Mouse (Mus musculus) left cerebral cortex, postnatal 14 days (tissue): ENCODE measurements around the gene Styxl1. TPM values are rescaled to one million over a fixed set of nuclear protein-coding genes. Genes with fewer than 3 reads are reported as not detected.
A peak's percentile ranks its signal among the peaks of the same experiment; 100 is the strongest.

Experiments used
- DNase-seq, 2 experiments: peaks; one replicate each; pipeline ENCODE4 v3.0.0; 2021 to 2022; ENCODE audit warnings: low spot score in 2 of 2, mixed read lengths in 1 of 2
- intact Hi-C: fragments of 180-260 bp; cut with DNase I; formaldehyde crosslinking; loops from one replicate; pipeline ENCODE4 v1.15.1; 2025
- total RNA-seq, 2 experiments: library from RNA; stranded (reverse); gene quantifications; 2 replicates each; pipeline ENCODE4 v1.2.3; 2021

The Styxl1 gene
- total RNA-seq, 2 experiments from 2014 or later = not detected

DNA sequence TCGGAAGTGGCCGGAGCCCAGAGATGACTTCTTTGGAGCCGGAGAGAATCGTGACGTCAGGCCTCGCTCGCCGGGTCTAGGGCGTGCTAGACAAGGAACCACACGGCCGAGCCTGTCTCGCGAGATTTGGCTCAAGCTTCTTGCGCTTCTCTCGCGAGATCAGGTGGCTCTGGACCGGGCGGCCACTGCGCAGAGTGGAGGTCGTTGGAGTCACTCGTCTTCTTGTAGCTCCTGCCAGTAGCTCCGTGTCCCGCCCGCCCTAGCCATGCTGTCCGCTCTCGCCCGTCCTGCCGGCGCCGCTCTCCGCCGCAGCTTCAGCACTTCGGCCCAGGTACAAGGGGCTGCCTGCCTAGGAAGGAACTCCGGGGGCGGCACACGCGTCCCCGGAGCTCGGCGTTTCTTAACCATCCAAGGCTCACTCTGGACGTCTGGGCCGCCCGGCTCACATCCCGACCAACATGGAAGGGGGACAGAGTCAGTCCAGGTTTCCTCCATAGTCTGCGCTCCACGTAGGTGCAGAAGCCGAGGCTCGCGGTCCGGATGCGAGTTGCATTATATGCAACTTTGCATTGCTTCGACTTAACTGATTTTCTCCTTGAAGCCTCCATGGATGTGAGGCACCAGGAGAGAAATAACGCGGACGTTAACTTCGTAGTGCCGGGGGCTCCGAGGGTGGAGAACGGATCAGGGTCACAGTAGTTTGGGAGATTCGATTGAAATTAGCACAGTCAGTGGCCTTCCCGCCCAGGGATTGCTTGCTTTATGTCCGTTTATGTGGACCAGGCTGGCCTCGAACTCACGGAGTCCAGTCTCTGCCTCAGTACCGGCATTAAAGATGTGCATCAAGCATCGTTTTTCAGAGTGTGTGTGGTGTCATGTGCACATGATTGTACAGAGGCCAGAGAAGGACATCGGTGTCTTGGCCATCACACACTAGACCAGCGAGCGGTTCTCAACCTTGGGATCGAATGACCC, 573 bp upstream of the Styxl1 start, which contains the start of gene Mdh2:
Gene Mdh2, plus strand, starts transcription at position 10 of the 975 bp plus-strand sequence.
- DNase-seq = peak; percentile 100
- intact Hi-C loops = no loop called here

DNA sequence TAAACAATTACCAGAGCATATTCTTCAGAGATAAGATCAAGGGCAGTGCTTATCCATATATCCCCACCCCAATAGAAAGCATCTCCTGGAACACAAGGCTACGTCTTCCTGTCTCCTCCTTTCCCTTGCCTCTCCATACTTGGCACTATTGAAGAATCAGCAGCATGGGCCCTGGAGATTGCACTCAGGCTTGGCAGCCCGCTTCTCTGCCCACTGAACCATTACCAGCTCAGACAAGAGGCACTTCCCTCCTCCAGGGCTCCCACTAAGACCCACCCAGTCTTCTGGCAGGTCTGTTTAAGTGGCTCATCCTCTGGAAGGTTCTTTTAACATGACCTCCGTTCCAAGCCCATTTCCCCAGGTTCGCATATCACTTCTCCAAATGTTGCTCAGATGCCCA, 1.6 kb downstream of the Styxl1 start:
- DNase-seq = no peak
- intact Hi-C loops = no loop called here

DNA sequence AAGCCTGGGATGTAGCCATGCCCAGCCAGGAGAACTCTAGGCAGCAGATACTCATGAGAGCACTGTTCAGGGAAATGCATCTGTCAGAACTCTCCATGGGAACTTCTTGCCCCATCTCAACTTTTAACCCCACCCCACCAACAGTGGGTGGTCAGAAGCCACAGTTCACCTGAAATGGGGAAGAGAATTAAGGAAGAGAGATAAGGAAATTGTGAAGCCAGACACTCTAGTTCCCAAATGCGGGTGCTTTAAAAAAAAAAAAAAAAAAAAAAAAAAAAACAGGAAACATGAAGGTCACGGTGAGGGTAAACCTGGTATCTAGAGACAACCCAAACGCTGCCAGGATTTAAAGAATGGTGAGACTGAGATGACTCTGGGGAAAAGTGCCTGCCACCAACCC, 5.7 kb downstream of the Styxl1 start:
- no peak for DNase-seq
- intact Hi-C loops = no loop called here

DNA sequence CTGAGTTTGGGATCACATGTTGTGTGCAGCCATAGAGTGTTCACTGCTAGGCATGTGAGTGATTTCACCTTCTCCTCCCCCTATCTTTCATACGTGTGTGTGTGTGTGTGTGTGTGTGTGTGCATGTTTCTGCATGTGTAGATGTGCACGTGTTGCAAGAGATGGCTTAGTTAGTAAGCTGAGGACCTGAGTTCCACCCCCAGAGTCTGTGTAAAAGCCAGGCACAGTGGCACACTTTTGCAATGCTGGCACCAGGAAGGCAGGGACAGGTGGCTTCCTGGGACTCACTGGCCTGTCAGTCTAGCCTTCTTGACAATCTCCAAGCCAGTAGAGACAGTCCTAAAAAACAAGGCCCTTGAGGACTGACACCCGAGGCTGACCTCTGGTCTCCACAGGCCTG, 13.2 kb downstream of the Styxl1 start:
- intact Hi-C loops = loop anchor here (5.0 kb wide), 3 partner anchors 133 to 363 kb away; partner anchors contain the start of gene Rhbdd2

DNA sequence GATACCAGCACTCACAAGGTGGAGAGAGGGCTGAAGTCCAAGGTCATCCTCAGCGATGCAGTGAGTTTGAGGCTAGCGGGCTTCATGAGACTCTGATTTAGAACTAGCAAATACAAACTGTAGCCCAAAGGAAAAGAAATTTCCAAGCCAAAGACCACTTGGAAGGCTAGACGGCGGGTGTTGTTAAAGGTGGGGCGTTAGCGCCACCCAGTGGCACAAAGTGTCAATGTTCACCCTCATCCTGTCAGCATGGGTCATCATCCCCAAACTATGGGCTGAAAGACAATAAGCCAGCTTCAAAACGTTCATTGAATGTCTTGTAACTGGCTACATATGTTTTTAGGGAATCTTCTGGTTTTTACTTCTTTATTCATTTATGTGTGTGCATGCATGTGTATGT, 14.7 kb downstream of the Styxl1 start:
- intact Hi-C loops = loop anchor here (1.0 to 5.0 kb wide), 4 partner anchors 131 to 361 kb away; partner anchors contain the start of gene Rhbdd2
- peak; percentile 82 for DNase-seq

More for the DNA sequence above, 13.2 kb downstream of the Styxl1 start:
- no peak for DNase-seq

DNA sequence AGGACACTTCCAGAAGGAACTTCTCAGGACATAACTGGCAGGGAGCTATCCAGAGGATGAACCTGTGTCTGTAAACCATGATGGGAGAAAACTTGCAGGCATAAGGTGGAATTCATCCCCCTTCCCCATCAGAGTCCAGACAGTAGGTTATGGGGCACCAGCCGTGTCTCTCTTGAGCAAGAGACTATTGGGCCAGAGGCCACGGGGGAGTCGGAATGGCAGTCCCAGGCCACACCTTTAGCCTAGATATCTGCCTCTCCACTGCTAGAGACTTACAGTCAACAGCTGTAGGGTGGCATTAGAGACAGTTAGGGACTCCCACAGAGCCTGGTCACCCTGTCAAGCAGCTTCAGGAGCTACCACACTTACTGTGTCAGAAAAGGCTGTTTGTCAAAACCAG, 16.3 kb downstream of the Styxl1 start:
- DNase-seq = no peak
- intact Hi-C loops = loop anchor here (5.0 kb wide), 3 partner anchors 130 to 360 kb away; partner anchors contain the start of gene Rhbdd2

DNA sequence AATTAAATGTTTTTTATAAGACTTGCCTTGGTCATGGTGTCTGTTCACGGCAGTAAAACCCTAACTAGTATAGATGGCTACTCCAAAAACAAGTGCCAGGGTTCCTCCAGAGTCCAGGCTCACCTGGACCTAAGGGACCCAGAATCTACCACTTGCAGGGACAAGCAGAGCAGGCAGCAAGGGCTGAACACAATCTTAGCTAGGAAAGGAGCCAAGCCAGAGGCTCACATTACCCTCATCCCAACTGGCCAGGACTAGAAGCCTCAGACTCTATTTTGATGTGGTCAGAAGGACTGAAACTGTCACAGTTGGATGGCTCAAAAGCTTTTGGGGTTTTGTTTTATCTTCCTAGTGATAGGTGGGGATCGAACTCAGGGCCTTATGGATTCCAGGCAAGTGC, 26.6 kb downstream of the Styxl1 start:
- DNase-seq = no peak
- intact Hi-C loops = no loop called here

DNA sequence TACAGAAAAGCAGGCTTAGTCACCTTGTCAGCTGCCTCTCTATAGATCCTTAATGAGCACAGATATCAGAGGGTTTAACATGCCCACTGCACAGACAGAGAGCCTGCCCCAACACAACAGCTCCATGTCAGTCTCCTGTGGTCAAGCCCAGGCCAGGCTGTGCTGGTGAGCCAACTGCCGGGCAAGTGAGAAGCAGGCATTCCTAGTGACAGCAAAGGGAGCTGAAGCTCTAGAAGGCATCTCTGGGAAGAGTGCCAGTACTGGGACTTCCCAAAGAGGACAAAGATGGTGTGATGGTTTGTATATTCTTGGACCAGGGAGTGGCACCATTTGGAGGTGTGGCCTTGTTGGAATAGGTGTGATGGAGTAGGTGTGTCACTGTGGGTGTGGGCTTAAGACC, 27.1 kb downstream of the Styxl1 start:
- DNase-seq = no peak

DNA sequence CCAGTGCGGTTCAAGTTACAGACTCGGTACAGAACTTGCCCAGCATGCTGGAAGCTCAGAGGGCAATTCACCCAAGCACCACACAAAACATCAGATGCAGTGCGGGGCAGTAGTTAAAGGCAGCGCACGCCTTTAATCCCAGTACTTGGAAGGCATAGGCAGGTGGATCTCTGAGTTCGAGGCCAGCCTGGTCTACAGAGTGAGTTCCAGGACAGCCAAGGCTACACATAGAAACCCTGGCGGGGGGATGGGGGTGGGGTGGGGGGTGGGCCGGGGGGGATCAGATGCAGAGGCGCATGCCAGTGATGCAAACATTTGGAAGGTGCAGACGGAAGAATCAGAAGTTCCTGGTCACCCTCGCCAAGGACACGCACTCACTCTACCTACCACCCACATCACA, 33.4 kb downstream of the Styxl1 start:
- intact Hi-C loops = no loop called here
- no peak for DNase-seq

More for the DNA sequence above, 27.1 kb downstream of the Styxl1 start:
- intact Hi-C loops = no loop called here

DNA sequence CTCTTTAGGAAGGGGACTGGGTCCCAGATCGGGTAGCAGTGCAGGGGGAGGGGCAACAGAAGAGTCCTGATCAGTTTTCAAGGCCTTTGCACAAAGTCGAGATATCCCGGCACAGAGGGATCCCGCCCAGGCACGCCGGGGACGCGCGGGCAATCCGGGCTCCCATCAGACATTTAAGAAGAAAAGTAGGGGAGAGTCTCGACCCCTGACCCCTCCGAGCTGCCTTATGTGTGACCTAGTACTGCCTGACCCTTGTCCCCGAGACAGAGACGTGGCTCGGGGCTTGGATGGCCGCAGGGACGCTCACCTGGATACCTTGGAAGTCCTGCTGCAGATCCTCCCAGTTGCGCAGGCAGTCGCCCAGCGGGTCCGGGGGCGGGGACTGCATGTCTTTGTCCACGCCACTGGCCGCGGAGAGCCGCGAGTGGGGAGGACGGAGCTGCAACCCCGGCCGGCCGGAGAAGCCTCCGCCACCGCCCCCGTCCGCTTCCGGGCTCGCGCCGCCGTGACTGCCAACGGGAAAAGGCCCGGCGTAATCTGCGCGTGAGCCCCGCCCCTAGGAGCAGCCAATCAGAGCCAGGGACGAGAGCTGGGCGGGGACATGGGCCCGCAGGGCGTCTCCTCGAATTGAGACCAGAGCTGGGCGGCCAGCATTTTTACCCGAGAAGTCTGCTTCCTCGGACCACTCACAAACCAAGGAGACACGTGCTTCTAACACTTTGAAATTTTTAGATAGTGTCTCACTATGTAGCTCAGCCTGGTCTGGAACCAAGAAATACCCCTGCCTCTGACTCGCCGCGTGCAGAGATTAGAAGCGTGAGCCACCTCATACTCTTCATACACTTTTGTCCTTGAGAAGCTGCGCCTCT, 34.2 kb downstream of the Styxl1 start, which contains the start of gene Tmem120a:
Gene Tmem120a, minus strand, starts transcription at position 708 of the 869 bp plus-strand sequence.
- peak; percentile 93 to 95 for DNase-seq
- intact Hi-C loops = no loop called here

DNA sequence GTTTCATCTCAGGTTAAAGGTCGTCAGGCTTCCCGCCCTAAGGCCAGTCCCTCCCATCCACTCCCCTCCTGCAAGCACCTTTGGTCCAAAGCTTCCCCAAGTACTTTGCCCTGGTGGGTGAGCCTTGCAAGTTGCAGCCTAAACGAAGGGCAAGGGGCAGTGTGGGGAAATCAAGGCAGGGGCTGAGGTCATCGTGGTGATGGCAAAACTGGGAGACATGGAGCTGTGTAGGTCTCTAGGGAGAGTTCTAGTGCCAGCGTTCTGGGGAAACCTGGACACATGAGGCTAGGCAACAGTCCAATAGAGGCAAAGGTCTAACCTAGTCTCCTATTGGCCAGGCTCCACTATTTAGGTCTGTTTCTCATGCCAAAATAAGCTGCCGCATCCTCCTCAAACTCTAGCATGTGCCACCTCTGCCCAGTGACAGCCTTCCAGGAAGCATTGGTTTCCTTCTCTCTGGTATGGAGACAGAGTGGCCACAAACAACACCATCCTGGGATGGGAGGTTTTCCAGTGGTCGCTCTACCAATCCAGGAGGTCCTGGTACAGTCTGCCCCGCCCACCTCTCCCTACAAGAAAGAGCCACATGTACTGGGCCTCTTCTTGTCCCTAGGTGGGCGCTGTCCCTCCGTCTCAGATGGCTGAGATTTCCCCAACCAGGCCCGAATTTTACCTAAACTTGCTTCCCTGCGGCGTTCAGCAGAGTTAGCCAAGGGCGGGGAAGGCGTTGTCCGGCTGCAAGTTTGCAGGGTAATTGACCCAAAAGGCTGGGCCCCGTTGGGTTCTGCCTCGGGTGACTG, 35.0 kb downstream of the Styxl1 start:
- intact Hi-C loops = no loop called here
- peak in 1 of 2 experiments; percentile 74 for DNase-seq

DNA sequence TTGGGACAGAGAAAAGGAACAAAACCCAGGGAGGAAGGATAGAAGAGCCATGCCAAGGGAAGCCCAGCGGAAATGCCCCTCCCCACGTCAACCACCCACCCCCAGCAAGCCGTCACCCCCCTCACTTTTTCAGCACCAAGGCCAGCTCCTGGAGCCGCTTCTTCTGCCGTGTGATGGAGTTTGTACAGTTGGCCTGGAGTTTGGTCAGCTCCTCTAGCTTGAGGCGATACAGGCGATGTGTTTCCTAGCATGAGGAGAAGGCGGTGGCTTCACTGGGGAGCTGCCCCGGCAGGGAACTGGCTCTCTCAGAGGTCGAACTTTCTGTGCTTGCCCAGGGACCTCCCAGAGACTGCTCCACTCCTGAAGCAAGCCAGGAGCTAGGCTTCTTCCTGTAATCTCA, 36.0 kb downstream of the Styxl1 start:
- intact Hi-C loops = no loop called here
- no peak for DNase-seq

DNA sequence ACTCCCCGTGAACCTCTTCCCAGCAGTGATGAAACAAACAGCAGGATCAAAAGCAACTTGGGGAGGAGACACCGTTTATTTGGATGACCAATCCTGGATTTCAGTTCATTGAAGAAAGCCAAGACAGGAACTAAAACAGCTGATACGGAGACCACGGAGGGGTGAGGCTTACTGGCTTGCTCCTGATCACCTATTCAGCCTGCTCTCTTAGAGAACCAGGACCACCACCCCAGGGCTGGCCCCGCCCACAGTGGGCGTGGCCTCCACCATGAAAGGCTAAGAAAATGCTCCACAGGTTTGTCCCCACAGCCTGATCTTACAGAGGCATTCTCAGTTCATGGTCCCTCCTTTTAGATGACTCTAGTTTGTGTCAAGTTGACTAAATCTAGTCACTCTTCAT, 39.9 kb downstream of the Styxl1 start:
- intact Hi-C loops = no loop called here
- no peak for DNase-seq

DNA sequence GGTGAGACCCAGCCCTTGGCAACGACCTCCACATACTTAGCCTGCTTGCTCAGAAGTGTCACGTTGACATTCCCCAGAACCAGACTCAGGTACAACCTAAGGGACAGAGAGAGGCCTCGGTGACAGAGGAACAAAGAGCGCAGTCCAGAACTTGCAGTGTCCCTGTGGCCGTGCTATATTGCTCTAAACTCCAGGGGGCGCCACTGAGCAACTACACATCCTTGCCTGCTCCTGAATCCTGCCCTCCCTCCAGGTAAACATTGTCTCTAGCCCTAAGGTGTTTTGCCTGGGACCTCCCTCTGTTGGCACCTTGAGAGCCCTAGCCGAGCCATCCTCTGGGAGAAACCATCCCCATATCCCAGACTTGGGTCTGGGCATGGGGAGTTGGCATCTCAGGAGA, 41.0 kb downstream of the Styxl1 start:
- no peak for DNase-seq
- intact Hi-C loops = no loop called here

DNA sequence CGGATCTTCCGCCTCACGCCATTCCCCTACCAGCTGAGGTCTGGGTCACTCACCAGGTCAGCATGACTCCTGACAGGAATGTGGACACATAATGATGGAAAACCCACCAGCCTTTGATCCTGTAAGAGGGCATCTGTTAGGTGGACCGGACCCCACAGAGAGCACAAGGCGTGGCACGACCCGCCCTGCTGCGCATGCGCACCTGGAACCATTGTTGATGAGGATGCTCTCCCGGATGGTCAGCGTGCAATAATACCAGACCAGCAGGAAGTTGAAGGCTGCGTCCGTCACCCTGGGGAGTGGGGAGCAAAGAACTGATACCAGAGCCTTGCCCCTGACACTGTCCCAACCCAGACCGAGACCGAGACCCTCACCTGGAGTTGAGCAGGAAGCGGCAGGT, 41.6 kb downstream of the Styxl1 start:
- intact Hi-C loops = no loop called here
- DNase-seq = no peak

DNA sequence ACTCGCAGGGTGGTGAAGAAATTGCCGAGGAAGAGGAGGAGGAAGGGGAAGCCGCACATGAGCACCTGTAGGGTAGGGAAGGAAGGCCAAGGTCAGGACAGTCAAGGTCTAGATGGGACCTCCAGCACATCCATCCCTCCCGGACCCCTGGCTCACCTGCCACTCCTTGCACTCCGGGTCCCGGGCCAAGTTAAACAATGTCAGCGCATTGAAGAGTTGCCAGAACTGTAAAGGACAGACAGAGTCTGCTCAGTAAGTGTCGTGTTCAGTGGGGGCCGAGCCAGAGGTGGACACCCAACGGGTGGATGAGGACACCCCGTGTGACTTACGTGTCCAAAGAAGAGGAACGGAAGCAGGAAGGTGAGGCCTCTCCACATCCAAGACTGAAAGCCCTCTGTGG, 42.4 kb downstream of the Styxl1 start:
- intact Hi-C loops = no loop called here
- DNase-seq = no peak

DNA sequence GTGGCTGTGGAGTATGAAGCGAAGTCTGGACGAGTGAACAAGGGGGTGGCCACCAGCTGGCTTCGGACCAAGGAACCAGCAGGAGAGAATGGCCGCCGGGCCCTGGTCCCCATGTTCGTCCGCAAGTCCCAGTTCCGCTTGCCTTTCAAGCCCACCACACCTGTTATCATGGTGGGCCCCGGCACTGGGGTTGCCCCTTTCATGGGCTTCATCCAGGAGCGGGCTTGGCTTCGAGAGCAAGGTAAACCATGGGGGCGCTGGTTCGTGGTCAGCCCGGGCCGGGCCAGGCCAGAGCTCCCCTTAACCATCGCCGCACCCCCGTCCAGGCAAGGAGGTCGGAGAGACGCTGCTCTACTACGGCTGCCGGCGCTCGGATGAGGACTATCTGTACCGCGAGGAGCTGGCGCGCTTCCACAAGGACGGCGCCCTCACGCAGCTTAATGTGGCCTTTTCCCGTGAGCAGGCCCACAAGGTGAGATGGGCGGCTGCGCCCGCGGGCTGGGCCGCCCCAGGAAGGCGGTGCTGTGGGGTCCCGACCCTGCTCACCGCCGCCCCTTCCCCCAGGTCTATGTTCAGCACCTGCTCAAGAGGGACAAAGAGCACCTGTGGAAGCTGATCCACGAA, 44.0 kb downstream of the Styxl1 start:
- intact Hi-C loops = no loop called here
- no peak for DNase-seq

DNA sequence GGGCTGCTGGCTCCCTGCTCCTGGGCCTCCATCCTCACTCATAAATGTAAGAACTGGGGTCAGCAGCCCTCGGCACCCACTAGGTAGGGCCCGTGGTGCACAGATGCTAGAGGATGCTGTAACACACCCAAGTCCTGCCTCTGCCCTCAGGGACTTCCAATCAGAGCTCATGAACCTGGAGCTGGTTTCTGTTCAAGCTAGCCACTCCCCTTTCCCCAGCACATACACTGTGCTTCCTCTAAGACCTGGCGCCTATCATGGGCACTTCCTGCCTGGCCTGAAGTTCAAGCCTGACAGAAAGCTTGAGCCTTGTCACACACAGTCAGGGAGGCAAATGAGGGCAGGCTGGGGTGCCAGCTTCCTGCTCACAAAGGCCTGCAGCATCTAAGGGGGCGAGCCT, 45.1 kb downstream of the Styxl1 start:
- intact Hi-C loops = no loop called here
- DNase-seq = no peak

DNA sequence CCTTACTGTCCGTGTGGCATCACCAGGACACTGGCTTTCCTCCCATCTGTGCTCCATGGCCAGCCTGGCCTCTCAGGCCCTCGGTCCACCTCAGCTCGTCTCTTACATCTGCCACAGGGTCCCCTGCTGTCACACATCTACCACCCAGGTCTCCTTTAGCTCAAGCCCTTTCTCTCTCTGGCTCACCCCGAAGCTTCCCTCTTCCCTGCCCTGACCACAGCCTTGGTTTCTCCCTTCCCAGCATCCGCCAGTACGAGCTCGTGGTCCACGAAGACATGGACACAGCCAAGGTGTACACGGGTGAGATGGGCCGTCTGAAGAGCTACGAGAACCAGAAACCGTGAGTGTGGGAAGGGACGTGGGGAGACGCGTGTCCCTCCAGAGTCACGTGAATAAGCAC, 46.9 kb downstream of the Styxl1 start:
- DNase-seq = no peak
- intact Hi-C loops = no loop called here
